9 mouse cellular contexts compared by ENCODE assay signal in genomic region chr15:77344127-77345125, GRCm38 (mm10). TPM values are rescaled to one million over a fixed set of nuclear protein-coding genes. Genes with fewer than 3 reads are reported as not detected.
DNase-seq lines count a peak whose midpoint lies in the region; ATAC-seq and TF ChIP-seq lines count a peak whose summit lies in the region.
"Had no signal": no experiment of that assay in that cellular context is flagged by ENCODE, and none has a peak within 500 bp of the region (broad histone marks: within the 10 kb centered on the region; RNA-seq: fewer than 3 reads in every experiment).

No protein-coding gene starts in this region.

- no peaks in the 10 kb centered on the region for H3K9me3 ChIP-seq in hindbrain, embryonic 11.5 days (ENCODE audit: control insufficient read depth, low read length)
- no peaks in the 10 kb centered on the region for H3K9me3 ChIP-seq in liver, postnatal 0 days (ENCODE audit: low read length)

- WGBS in hindbrain, embryonic 11.5 days = 41% methylated on average over 17 of the region's 17 CpGs
- WGBS in liver, postnatal 0 days (ENCODE audit: insufficient replicate concordance) = 38% methylated on average over 17 of the region's 17 CpGs

- no peak overlapping the region for H3K4me2 ChIP-seq in hindbrain, embryonic 11.5 days (replicated peaks; ENCODE audit: low read depth, low read length)
- H3K4me2 ChIP-seq in liver, postnatal 0 days (ENCODE audit: low read depth, low read length) = peak overlapping the region; percentile 47; the same call in 1 of the 2 replicates

- no peaks in the 10 kb centered on the region for H3K36me3 ChIP-seq in hindbrain, embryonic 11.5 days (ENCODE audit: control insufficient read depth, insufficient read depth, low read length)
- H3K36me3 ChIP-seq in liver, postnatal 0 days (replicated peaks; ENCODE audit: insufficient read depth, low read length) = no peaks in the 10 kb centered on the region

- H3K27me3 ChIP-seq in hindbrain, embryonic 11.5 days (ENCODE audit: control insufficient read depth, insufficient read depth, low read length) = no peaks in the 10 kb centered on the region
- H3K27me3 ChIP-seq in liver, postnatal 0 days (ENCODE audit: insufficient read depth, low read length) = no peaks in the 10 kb centered on the region

- ATAC-seq in hindbrain, embryonic 11.5 days (ENCODE audit: low FRiP score) = peak; percentile 5; the same call in 1 of the 2 replicates
- peak; percentile 14; the same call in 1 of the 2 replicates for ATAC-seq in liver, postnatal 0 days
- ATAC-seq in frontal cortex, adult (ENCODE audit: low TSS enrichment) = no peak
- no peak for ATAC-seq in activated CD4-positive, CD25-positive, alpha-beta regulatory T cell, adult 4 months

- 0 out of 2 replicates have a peak overlapping the region, but pooled peaks have one; percentile 7 for H3K9ac ChIP-seq in hindbrain, embryonic 11.5 days (ENCODE audit: low read depth, low read length)
- H3K9ac ChIP-seq in liver, postnatal 0 days (replicated peaks) = 0 out of 2 replicates have a peak overlapping the region, but pooled peaks have one; percentile 9

- peak overlapping the region; percentile 75 for H3K27ac ChIP-seq in hindbrain, embryonic 11.5 days (ENCODE audit: low read depth, low read length)
- H3K27ac ChIP-seq in liver, postnatal 0 days (ENCODE audit: low read depth) = peak overlapping the region; percentile 77

- no peak for TF ChIP-seq EP300 in liver, postnatal 0 days (IDR thresholded peaks at IDR 0.05; ENCODE audit: low read depth)

- peaks cover 7% of the 10 kb centered on the region; the same call in 1 of the 2 replicates for H3K4me1 ChIP-seq in hindbrain, embryonic 11.5 days (replicated peaks; ENCODE audit: control insufficient read depth, insufficient read depth, low read length)
- peaks cover 19% of the 10 kb centered on the region for H3K4me1 ChIP-seq in liver, postnatal 0 days (ENCODE audit: insufficient read depth)

- no peak overlapping the region for H3K4me3 ChIP-seq in hindbrain, embryonic 11.5 days (ENCODE audit: low read depth, low read length)
- H3K4me3 ChIP-seq in liver, postnatal 0 days (ENCODE audit: low read depth, low read length) = no peak overlapping the region

- no peak for TF ChIP-seq CTCF in liver, postnatal 0 days (IDR thresholded peaks at IDR 0.05; ENCODE audit: low read depth)

- DNase-seq in adrenal gland, postnatal 10 days = peak; percentile 16
- no peak for DNase-seq in adrenal gland, postnatal 36 days
- peak; percentile 76 for DNase-seq in ZHBTc4 (ENCODE audit: low read depth, low spot score)
- DNase-seq in hindbrain, embryonic 11.5 days (ENCODE audit: low spot score) = no peak
- DNase-seq in liver, postnatal 0 days = no peak
- no peak for DNase-seq in gastrocnemius, postnatal 25 days

RNA-seq across cellular contexts. Expression of gene Rbfox2, which starts 37.6 kb away (rescaled TPM):
- 10 to 100 TPM; 64.8 to 89.9 TPM for total RNA-seq in adrenal gland, postnatal 10 days (2021)
- 10 to 100 TPM; 54.4 to 64.7 TPM for total RNA-seq in adrenal gland, postnatal 36 days (2021)
- 115 and 142 TPM in 2 replicates for polyA plus RNA-seq in hindbrain, embryonic 11.5 days (2014; fragmentation: Nextera tagmentation; extraction: Ambion mirVana)
- 6.9 and 7.0 TPM in 2 replicates for polyA plus RNA-seq in liver, postnatal 0 days (2015; fragmentation: Nextera tagmentation; extraction: Ambion mirVana)
- 10 to 100 TPM; 63.8 to 81.0 TPM for total RNA-seq in gastrocnemius, postnatal 25 days (2021)
- under 1 TPM in 1 of 2 experiments, not detected in 1; 0.05 TPM for polyA plus RNA-seq in activated CD4-positive, CD25-positive, alpha-beta regulatory T cell, adult 4 months (2017; shearing (Covaris generic))

RNA-seq across cellular contexts. Expression of gene Apol7a, which starts 54.5 kb away (rescaled TPM):
- 1 to 10 TPM; 3.8 to 5.1 TPM for total RNA-seq in adrenal gland, postnatal 10 days (2021)
- not detected for total RNA-seq in adrenal gland, postnatal 36 days (2021)
- polyA plus RNA-seq in hindbrain, embryonic 11.5 days (2014; fragmentation: Nextera tagmentation; extraction: Ambion mirVana) = not detected in 2 replicates
- polyA plus RNA-seq in liver, postnatal 0 days (2015; fragmentation: Nextera tagmentation; extraction: Ambion mirVana) = 17.6 and 20.8 TPM in 2 replicates
- total RNA-seq in gastrocnemius, postnatal 25 days (2021) = under 1 TPM; 0.31 to 0.46 TPM
- polyA plus RNA-seq in activated CD4-positive, CD25-positive, alpha-beta regulatory T cell, adult 4 months (2017; shearing (Covaris generic)) = not detected
- total RNA-seq: layer of hippocampus, postnatal 14 days had no signal

Comparison
In these comparisons a context has a peak if more than half of its experiments do, and no peak if none do; other contexts are left out.
1. DNase-seq: peak in adrenal gland, postnatal 10 days (single experiment) and ZHBTc4 (single experiment); none in adrenal gland, postnatal 36 days (0 of 2), hindbrain, embryonic 11.5 days (single experiment), liver, postnatal 0 days (single experiment) and gastrocnemius, postnatal 25 days (single experiment).
2. ATAC-seq: peak in hindbrain, embryonic 11.5 days (single experiment) and liver, postnatal 0 days (single experiment); none in frontal cortex, adult (single experiment) and activated CD4-positive, CD25-positive, alpha-beta regulatory T cell, adult 4 months (single experiment).